Mouse (Mus musculus): ENCODE data around the gene Bmp10. TPM values are rescaled to one million over a fixed set of nuclear protein-coding genes. Genes with fewer than 3 reads are reported as not detected.

The Bmp10 gene
- total RNA-seq (2015; ENCODE audit: low replicate concordance) (not detected in 2 replicates), total RNA-seq (2017; ENCODE audit: low replicate concordance) (not detected in 2 replicates)

DNA sequence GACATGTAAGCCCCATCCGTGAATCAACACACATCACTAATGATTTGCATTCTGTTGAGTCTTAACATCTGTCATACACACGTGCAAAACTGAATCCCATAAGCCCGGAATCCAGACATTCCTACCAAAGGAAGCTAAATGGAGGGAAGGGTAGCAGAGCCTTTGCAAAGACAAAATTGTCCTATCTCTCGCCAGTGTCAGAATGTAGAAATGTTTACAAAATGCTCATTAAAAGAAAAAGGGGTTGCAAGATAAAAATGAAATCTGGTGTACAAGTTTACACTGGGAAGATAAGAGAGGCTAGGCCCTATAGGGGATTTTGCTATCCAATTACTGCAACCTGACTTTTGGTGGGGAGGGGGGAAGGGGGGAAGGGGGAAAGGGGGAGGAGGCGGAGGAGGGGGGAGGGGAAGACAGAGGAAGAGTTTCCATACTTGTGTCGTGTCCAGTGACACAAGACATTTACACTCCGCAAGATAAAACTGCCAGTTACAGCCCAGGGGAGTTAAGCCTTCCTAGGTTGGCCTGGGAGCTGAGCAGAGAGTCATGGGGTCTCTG lies at the start of gene Bmp10:
TSS of gene Bmp10 (plus strand) at position 508 of the 558 bp plus-strand sequence.
- ATAC-seq (replicated peaks; ENCODE audit: low FRiP score, poor library complexity, severe bottlenecking), result no peak

DNA sequence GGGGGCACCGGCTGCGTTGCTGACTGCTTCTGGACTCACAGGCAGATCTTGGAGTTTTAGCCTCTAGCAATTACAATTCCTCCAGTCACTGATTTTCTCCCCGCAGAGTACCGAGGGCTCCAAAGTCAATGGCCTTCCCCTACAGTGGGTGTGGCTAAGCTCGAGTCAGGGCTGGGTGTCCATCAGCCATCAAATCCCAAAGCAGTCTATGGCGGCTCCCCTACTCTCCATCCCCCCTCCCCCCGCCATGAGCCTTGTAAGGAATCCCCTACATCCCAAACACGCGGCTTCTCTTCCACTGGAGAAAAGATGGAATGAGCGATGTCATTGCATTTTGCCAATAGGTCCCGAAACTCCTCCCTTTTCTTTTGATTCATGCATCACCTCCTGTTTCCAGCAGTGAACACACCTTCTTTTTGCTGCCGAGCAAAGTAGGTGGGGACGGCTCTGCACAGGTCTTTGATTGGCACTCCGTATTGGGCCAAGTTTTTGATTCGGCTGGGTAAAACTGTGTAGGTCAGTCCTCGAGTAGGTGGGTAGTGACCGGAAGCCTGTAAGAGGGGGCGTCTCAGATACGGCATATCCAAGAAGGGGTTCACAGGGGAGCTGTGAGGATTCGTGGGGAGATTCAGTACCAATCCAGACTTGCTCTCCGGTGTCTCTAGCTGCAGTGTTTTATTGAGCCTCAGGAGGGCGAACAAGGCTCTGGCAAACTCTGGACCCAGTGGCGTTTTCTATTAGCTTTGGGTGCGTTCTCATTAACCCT lies 44.7 kb upstream of the Bmp10 start:
- ATAC-seq (replicated peaks; ENCODE audit: low FRiP score, poor library complexity, severe bottlenecking), result no peak

DNA sequence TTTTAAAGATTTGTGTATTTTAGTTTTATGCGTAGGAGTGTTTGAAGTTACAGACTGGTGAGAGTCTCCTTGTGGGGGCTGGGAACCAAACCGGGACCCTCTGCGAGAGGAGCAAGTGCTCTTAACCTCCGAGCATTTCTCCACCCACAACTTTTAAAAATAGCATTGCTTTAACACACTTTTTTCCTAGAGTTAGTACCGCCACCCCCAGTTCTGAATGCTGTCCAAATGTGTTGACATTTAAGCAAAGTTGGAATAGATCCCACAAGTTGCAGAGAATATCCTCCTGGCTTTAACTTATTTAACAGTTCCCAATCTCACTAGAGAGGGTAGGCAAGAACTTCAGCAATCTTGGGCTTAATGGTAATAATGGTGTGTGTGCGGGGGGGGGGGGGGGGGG lies 44.0 kb upstream of the Bmp10 start:
- ATAC-seq (replicated peaks; ENCODE audit: low FRiP score, poor library complexity, severe bottlenecking), result no peak

DNA sequence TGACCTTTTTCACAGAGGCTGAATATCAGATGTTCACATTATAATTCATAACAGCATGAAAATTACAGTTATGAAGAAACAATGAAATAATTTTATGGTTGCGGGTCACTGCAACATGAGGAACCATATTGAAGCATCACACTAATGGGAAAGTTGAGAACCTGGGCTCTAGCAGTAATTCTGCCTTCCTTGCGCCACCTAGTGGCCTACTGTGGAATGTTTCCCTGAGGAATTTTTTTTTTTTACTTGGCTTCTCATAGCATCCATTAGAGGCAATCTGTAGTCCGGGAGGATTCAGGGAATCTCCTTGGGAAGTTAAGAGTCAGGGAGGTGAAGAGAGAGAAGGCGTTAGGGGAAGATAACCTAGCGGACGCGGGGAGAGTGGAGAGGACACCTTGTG lies 42.6 kb upstream of the Bmp10 start:
- ATAC-seq (replicated peaks; ENCODE audit: low FRiP score, poor library complexity, severe bottlenecking), result 0 out of 2 replicates have a peak, but pooled peaks have one; percentile 59

DNA sequence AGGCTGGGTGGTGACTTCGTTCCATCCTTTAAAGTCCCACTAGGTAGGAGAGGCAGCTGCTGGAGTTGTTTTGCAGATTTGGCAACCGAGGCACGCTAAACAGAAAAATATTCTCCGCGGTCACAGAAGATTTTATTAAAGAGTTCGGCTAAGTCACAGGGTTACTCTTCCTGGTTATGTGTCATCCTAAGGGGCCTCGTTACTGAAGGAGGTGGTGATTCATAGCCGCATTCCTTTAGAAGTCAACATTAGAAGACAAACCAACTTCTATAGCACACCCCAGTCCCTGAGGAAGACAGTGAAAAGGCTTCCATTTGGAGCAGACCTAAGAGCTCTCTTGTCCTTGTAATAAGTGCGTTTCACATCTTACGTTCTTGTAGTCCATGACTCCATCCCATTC lies 42.1 kb upstream of the Bmp10 start:
- no peak for ATAC-seq (replicated peaks; ENCODE audit: low FRiP score, poor library complexity, severe bottlenecking)

DNA sequence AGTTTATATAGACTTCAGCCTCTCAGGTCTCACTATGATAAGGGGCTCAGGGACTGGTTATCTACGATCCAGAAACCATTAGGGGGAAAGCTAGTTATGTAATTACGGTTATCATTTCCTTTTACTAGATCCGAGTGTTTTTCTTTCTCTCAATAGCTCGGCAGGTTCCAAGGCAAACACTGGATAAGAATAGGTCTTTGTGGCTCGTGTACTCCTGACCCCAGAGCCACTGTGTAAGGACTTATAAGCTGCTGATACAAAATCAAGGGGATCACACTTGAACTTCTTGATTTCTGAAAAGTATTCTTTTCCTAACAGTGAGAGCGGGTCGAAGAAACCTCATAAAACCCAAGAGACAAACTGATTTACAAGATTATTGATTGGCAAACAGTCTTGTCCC lies 39.9 kb upstream of the Bmp10 start, which contains the start of gene Gkn3:
TSS of gene Gkn3 (minus strand) at position 59 of the 400 bp plus-strand sequence.
- ATAC-seq (replicated peaks; ENCODE audit: low FRiP score, poor library complexity, severe bottlenecking), result no peak

DNA sequence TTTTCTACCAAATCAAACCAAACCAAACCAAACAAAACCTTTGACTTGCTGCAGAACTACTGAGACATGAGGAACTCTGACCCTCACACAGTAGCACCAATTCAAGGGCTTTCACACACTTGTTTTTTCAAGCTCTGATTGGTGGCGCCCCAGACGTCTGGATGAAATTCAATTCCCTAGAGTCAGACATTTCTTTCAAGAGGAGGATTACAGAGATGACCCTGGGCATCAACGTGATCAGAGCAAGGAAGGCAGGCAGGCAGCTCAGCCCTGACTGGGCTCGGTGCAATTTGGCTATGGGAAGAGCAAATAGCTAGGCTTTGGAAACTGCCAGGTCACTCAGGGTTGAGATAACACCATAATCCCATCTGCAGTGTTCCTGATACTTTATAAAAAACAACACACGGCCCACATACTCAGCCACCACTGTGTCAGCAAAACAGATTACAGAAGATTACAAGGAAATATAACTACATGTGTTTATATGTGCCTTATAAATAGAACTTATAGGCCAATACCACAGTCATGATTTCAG lies 39.3 kb upstream of the Bmp10 start:
- no peak for ATAC-seq (replicated peaks; ENCODE audit: low FRiP score, poor library complexity, severe bottlenecking)

DNA sequence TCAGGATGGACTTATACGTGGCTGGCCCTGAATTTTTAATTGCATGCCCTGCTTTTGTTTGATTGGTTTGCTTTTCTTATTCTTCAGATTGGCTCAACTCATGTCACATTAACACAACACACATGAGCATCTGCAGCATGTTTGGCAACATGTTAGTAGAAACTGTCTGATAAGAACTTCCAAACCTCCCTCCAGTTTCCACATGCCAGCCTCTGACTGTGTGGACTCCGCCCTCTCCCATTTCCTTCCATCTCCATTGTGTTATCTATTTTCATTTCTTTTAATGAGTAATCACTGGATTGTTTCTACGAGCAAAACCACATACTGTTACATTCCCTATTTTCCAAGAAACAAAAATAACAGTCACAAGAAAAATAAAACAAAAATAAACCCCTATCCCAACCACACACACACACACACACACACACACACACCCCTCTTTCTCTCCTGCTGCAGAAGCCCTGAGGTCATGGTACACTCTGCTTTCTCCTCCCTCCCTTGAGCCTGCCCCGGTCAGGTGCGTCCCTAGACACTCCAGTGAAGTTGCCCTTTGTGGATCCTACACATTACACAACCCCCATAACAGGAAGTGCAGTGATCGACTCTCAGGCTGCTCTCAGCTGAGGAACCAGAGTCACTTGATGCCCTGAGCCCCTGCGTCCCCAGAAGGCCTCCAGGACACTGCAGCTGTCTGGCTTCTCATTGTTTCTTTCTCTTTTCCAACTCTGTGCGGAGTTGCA lies 35.2 kb upstream of the Bmp10 start:
- no peak for ATAC-seq (replicated peaks; ENCODE audit: low FRiP score, poor library complexity, severe bottlenecking)

DNA sequence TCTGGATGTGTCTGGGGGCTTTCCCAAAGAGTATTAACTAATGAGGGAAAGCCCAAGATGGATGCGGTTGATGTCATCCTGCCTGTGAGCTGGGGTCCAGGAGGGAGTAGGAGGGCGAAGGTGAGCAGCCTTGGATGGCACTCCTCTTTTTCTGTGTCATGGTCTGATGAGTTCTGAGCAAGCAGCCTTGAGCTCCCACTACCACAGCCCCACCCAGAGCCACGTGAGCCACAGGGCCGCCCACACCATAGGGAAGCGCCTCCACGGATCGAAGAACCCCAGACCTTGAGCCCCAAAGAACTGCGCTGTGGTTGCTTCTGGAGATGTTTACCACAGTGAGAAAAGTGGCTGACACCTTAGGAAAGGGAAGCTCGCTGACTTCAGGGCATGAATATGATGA lies 34.0 kb upstream of the Bmp10 start:
- no peak for ATAC-seq (replicated peaks; ENCODE audit: low FRiP score, poor library complexity, severe bottlenecking)

DNA sequence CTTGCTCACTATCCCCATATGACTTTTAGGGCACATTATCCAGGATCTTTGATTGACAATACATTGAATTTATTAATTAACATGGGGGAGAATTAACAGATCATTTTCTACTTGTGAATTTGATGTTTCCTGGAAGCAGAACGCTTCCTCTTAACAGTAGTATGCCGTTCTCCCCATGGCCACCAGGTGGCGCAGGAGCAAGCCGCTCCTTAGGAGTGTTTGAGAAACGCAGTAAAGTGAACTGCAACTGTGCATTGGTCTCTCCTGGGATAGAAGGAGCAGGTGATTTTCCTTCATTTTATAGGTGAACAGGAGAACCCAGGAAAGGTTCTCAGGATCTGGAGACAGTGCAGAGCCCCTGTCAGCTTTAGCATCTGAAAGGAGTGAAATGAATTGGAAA lies 29.7 kb upstream of the Bmp10 start:
- peak; percentile 79 for ATAC-seq (replicated peaks; ENCODE audit: low FRiP score, poor library complexity, severe bottlenecking)

DNA sequence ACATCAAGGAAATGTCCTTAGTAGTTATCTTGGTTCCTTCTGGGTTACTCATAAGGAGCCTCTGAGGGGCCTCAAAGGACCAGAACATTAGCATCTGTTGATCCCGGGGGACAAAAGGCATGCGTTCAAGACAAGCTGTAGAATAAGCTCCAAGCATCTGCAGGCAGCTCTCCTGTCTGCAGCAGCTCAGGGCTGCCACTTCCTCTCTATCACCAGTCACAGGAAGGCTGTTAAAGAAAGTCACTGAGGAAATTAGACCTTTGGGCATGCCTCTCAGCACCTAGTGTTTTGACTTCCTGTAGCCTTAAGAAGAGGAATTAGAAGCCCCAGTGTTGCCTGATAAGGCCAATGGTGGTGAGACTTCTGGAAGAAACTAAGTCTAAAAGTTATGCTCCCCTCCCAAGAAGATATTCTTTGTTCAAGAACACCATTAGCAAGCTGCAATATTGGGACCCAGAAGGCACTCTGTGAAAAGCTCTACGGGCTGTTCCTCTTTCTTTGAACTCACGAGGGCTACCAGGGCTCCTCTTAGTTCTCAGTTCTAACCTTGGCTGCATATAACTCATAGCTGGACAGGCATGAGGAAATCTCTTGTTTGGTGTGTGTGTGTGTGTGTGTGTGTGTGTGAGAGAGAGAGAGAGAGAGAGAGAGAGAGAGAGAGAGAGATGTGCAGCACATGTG lies 28.8 kb upstream of the Bmp10 start:
- no peak for ATAC-seq (replicated peaks; ENCODE audit: low FRiP score, poor library complexity, severe bottlenecking)

DNA sequence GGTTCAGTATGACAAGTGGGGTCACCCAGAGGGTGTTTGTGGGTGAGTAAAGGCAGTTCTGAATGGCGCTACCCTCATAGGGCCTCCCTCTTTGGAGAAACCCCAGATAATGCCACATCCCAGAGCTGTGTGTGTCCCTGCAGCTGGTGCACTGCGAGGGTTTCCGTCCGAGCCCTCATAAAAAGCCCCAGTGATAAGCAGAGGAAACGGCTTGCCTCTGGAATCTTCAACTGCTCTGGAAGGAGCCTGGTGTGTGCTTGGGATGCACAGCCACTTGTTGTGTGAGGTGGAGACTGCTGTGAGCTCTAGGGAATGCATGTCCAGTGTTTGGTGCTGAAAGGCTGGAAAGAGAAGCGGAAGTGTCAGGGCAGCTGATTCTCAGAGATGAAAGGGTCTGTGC lies 27.3 kb upstream of the Bmp10 start:
- ATAC-seq (replicated peaks; ENCODE audit: low FRiP score, poor library complexity, severe bottlenecking), result no peak

DNA sequence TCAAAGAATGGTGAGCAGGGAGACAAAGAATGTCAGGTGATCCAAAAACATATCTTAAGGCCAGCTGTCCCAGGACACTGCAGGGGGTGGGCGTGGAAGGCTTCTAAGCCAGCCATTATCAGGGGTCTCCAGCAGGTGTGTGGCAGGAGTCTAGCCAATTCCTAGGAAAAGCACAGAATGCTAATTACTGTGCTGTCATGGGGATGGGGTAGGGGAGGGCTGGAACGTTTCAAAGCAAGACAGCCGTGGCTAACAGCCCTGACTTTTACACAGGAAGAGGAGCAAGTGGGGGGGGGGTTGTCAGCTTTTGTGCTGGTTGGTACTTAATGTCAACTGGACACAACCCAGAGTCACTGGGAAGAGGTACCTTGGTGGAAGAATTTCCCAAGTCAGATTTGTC lies 16.8 kb upstream of the Bmp10 start:
- ATAC-seq (replicated peaks; ENCODE audit: low FRiP score, poor library complexity, severe bottlenecking), result no peak

DNA sequence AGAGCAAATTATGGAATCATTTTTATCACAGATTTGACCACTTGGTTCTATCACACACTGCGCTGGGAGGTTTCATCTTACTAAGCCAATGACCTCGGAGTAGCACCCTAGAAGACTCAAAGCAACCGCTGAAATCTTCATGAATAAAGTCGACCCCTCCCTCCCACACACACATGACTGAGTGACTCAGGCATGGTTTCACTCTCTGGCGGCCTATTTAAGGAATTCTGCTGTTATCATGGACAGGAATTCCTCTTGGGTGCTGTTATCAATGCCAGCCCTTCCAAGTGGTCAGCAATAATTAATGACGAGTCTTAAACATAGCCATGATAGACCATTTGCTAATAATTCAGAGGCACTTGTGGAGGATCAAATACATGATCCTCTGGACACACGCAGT lies 6.5 kb upstream of the Bmp10 start:
- ATAC-seq (replicated peaks; ENCODE audit: low FRiP score, poor library complexity, severe bottlenecking), result no peak

DNA sequence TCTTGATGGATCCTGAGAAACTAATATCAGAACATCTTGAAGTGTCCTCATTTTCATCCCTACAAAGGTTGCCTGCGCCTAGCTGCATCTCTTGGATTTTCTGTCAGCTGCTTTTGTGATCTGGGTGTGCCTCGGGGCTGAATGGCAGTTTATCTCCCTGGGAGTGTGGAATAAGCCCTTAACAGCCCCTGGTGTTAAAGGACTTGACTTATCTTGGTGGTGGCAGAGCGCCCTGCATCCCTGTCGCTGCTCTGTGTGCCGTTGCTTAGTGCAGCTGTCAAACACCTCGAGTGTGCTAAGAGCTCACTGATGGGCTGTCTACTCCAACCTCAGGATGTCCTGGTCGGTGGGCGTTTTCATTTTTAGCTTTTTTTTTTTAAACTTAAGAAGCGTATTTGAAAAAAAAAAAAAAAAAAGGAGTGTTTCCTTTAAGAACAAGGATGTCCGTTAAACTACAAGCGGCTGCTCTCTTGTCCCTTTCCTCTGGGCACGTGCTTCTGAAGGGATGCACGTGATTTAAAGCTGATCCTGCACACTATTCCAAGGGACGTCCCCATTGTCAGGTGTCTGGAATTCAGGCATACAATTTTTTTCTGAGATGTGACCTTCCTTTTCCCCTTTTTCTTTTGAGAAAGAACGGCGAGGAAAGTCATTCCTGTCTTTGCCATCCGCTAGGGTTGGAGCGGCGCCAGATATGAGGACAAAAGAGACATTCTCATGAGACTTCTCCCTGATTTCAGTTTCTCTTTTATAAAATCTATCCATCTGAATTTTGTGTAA lies 4.6 kb upstream of the Bmp10 start:
- ATAC-seq (replicated peaks; ENCODE audit: low FRiP score, poor library complexity, severe bottlenecking), result no peak

DNA sequence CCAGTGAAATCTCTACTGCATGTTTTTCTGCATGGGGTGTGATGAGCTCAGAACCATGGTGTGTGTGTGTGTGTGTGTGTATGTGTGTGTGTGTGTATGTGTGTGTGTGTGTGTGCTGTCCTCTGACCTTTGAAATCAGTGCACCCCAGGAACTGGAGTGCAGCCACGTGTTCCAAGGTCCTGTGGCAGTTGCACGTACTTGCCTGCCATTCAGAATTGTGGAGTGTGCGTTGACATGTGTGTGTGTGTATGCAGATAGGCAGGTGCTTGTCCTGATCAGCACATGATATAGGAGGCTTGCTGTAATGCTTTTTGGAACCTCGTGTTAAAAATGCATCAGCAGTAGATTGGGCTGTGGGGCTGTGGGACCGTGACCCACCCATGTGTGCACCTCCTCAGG lies 1.8 kb upstream of the Bmp10 start:
- ATAC-seq (replicated peaks; ENCODE audit: low FRiP score, poor library complexity, severe bottlenecking), result no peak

DNA sequence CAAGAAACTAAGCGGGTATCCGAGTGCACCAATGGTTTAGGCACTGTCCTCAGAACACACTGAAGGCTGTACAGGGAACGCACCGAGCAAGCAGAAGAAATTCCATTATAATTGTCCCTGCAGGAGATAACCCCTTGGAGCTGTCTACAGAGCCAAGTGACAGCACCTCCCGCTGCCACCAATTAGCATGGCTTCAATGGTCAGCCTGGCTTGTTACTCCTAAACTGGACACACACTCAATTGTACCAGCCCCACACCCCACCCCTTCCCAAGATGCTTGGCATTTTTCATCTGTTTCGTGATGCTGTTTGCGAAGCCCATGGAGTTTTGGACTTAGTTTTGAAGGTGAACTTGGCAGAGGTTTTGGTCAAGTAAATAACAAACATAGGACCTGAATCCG lies 1.2 kb upstream of the Bmp10 start:
- ATAC-seq (replicated peaks; ENCODE audit: low FRiP score, poor library complexity, severe bottlenecking), result no peak

DNA sequence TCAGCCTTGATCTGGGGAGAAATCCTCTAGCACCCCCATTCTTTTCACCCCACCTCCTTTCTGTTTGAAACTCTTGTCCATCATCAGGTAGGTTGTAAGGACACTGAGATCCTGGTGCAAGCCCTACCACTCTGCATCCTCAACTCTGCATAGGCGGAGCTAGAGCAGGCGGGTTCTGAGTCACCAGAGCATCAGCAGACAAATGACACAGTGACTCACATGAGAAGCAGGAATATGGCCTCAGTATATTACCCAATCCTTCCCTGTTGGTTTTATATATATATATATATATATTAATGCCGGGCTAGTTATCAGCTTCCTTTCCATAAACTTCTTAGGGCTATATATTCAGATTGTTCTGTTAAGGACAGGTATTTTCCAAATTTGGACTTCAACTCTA lies 7.0 kb downstream of the Bmp10 start:
- no peak for ATAC-seq (replicated peaks; ENCODE audit: low FRiP score, poor library complexity, severe bottlenecking)

DNA sequence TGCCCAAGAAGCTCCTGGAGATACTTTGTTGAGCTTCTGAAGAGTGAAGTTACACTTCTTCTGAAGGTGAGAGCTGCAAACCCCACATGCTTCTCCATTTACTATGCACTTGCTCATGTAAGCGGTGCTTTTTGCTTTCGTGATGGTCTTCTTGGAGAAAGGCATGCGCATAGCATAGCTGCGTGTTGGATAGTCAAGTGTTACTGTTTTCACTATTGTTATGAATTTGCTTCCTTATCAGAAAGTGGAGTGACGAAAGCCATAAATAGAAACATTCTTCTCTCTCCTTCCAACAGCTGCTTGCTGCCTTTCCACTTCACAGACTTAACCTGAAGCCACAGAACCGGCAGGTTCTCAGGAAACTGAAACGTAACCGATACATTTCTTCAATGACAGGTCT lies 8.0 kb downstream of the Bmp10 start:
- ATAC-seq (replicated peaks; ENCODE audit: low FRiP score, poor library complexity, severe bottlenecking), result no peak
